Mouse (Mus musculus) c-Kit-positive CD71-positive TER-119-positive erythroid progenitor cells, embryonic 14.5 days (primary cell): ENCODE data around the gene Efcab2.

ENCODE experiments used
- DNase-seq: peaks from one replicate; pipeline ENCODE4 v3.0.0-alpha.2; 2013; ENCODE audit warnings: low spot score

Gene Efcab2

DNA sequence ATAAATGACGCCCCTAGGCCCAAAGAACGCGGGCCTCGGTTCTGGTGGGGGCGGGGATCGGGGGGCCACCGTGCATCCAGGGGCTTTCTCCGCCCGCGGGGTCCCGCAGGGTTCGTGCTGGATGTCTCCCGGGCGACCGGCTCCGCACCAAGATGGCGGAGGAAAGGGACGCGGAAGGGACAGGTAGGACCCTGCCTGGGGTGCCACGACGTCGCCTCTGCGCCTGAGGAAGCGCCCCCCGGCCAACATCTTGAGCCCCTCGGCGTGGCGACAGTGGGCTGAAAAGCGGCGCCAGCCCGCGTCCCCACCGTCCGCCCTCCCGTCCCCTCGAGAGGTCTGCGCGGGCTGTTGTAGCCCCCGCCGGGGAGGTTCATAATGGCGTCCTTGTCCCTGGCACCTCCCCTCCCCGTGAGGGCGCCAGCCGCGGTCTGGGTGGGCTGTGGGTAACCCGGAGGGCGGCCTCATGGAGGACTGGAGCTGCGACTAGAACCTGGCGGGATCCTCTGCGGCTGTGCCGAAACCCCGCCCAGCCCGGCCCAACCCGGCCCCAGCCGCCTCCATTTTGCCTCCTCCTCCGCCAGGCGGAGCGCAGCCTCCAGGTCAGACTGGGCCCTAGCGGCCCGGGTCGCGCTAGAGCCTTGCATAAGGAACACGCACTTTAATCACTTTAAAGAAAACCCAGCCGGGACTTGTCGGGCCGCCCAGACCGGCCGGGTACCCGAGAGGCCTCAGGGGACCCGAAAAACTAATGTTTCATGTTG, at the start of gene Efcab2:
TSS of gene Efcab2 (plus strand) at position 135 of the 761 bp plus-strand sequence.
- peak; percentile 83 for DNase-seq

DNA sequence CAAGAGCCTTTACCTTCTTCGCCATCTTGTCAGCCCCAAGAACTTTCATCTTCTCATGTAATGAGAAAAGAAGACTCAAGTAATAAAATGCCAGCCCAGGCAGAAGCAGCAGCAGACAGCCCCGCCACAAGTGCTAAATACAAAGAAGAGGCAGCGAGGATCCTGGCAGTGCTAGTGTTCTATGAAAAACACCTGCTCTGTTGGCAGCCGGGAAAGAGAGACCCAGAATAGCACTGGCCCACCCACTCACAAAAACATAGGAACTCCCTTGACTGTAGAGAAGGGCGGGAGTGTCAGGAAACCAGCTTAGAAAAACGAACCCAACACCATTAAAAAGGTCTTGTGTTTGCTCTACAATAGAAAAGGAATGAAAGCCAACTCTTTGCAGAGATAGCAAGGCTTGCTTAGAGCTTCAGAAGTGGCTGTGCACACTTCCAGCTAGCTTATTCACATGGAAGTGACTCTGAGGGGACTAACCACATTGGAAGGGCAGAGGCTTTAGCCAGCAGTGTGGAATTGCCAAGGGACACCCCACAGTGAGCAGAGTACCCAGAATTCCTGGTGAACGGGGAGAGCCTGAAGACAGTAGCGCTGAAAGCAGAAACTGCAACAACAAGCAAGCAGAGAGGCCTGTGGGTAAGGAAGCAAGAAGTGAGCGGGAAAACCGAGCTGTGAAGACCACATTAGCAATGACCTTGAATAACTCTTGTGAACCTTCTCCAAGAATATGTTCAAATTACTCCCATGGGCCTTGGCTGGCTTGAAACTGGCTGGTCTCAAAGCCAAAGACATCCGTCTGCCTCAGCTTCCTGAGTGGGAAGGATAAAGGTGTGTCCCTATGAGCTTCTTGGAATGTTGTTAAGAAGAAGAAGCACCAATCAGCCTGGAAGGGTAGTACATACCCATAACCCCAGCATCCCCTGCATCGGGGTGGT, 47.8 kb upstream of the Efcab2 start:
- DNase-seq = no peak

GRCm38 (mm10) chr1:178360264-178360663, 45.6 kb upstream of the Efcab2 start:
- no peak for DNase-seq

GRCm38 (mm10) chr1:178360702-178361101, 45.2 kb upstream of the Efcab2 start:
- DNase-seq = no peak

DNA sequence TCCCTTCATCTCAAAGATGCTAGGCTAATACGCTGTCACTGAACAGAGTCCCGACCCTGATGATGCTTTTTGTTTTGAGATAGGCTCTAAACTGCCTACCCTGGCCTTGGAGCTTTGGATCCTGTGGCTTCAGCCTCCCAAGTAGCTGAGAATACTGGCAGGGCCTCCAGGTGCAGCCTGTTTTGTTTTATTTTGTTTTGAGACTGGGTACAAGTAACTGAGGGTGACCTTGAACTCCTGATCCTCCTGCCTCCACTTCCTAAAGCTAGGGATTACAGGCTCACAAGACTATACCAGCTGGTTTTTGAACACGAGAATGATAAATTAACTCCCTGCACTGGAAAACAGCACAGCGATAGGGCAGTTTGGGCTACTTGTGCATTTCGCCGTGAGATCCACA, 40.7 kb upstream of the Efcab2 start:
- no peak for DNase-seq

DNA sequence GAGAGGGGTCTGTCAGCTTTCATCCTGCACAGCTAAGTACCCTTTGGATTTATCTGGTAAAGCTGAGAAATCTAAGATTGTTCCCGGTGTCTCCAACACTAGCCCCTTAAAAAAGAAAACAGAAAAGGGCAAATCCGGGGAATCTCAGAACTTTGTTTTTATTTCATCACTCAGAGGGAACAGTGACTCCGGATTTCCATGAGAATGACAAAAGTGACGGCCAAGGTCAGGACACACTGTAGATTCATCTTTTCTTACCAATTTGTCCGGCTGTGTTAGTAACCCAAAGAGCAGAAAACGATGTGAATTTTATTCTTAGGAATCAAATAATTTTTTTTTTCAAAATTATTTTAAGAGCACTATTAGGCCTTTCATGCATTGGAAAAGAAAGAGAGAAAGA, 37.8 kb upstream of the Efcab2 start:
- DNase-seq = no peak

DNA sequence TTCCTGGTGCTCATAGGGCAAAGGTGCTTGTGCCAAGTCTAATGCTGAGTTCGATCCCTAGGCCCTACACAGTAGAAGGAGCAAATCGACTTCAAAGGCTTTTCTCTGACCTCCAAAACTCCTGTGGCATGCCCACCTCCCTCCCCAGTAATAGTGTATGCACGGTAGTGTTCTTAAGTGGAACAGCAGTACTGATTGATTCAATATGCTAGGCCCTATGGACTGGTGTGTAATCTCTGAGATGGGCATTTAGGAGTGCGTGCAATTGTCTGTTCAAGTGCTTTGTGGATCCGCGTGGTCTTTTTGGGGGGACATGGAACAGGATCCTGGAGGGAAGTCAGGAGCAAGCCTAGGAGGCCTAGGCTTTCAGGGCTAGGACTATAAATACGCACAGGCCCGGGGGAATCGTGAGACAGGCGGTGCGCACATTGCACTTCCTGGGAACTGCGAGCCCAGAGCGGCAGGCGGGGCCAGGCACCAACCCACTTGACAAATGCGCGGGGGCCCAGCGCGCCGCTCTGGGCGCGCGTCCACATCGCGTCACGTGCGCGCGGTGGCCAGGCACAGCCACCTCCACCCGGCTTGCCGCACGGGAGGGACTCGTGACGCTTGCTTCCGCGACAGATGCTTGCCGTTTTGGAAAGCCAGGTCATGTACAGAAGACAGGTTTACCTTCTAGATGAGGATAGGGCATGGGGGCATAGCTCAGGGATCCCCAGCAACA, 37.2 kb upstream of the Efcab2 start:
- peak; percentile 76 for DNase-seq

- peak; percentile 34 for DNase-seq
Measured at GRCm38 (mm10) chr1:178369272-178369651, 36.6 kb upstream of the Efcab2 start.

DNA sequence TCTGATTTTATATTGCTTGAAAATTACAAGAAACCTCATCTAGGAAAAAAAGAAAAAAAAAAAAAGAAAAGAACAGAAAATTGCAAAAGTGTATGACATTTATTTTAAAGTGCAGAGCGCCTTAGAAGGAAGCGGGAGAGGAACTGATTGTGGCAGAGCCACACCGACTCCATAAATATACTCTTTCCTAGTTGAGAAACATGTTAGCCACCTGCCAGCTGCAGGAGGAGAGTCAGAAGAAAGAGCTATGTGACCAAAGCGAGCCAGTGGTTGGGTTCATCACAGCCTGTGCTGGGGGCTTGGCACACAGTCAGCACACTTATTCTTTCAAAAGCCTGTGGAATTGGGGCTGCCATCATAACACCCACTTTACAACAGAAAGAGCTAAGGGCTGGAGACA, 33.2 kb upstream of the Efcab2 start:
- DNase-seq = no peak

- DNase-seq = no peak
Measured at GRCm38 (mm10) chr1:178375381-178375780, 30.5 kb upstream of the Efcab2 start.

DNA sequence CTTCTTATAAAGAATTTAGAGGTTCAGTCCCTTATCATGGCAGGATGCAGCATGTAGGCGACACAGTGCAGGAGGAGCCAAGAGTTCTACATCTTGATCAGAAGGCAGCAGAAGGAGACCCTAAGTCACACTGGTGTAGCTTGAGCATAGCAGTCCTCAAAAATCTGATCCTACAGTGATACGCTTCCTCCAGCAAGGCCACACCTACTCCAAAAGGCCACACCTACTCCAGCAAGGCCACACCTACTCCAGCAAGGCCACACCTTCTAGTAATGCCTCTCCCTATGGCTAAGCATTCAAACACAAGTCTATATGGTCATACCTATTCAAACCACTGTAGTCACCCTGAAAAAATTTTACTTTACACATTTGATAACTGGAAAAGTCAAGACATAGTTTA, 29.8 kb upstream of the Efcab2 start:
- peak; percentile 52 for DNase-seq

GRCm38 (mm10) chr1:178376907-178377306, 29.0 kb upstream of the Efcab2 start:
- no peak for DNase-seq

- no peak for DNase-seq
Measured at GRCm38 (mm10) chr1:178378115-178378514, 27.8 kb upstream of the Efcab2 start.

- DNase-seq = no peak
Measured at GRCm38 (mm10) chr1:178379224-178379623, 26.7 kb upstream of the Efcab2 start.

GRCm38 (mm10) chr1:178382165-178382564, 23.7 kb upstream of the Efcab2 start:
- DNase-seq = no peak

GRCm38 (mm10) chr1:178388802-178389201, 17.1 kb upstream of the Efcab2 start:
- no peak for DNase-seq

DNA sequence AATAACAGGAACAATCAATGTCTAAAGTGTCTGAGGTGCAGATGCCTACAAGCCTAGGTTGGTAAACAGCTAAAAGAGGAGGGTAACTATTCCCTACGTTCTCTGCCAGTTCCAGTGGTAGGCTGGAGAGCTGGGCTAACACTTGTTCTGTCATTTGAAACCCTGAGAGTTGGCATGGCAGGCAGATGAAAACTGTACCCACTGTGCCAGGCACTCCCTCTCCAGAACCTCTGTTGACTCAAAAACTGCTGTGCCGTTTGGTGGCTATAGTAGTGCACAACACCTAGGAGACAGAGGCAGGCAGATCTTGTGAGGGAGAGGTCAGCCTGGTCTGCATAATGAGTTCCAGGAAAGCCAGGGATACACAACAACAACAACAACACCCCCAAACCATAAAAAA, 16.5 kb upstream of the Efcab2 start:
- no peak for DNase-seq

DNA sequence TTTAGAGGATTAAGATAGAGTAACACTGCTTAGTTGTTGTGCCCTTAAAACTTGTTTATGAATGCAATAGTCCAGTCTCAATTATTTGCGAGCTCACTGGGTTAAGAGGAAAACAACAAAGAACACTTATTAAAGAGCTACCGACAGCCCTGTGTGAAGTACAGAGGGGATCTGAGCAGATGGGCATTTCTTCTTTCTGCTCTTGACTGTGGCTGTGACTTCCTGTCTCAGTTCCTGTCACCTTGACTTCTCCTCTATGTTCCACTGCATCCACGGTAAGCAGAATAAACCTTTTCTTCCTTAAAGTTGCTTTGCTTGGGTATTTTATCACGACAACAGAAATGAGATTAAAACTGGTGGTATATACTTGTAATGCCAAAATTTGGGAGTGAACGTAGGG, 12.9 kb upstream of the Efcab2 start:
- DNase-seq = no peak

DNA sequence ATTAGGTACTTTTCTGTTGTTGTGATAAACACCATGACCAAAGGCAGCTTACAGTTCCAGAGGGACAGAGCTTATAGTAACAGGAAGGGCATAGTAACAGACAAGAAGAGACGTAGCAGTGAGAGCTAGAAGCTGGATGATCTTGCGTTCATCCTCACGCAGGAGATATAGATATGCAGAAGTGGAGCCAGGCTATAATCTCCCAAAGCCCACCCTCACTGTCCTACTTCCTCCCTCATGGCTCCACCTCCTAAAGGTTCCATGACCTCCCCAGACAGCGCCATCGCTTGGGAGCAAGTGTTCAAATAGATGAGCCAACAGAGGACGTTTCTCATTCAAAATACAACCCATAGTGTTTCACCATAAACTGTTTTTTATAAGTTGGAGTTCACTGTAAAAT, 10.8 kb upstream of the Efcab2 start:
- no peak for DNase-seq

- no peak for DNase-seq
Measured at GRCm38 (mm10) chr1:178396383-178396782, 9.5 kb upstream of the Efcab2 start.

GRCm38 (mm10) chr1:178399879-178400278, 6.0 kb upstream of the Efcab2 start:
- DNase-seq = no peak

- DNase-seq = no peak
Measured at GRCm38 (mm10) chr1:178400652-178401051, 5.2 kb upstream of the Efcab2 start.

- DNase-seq = no peak
Measured at GRCm38 (mm10) chr1:178401960-178402359, 3.9 kb upstream of the Efcab2 start.
